Mouse (Mus musculus) skeletal muscle tissue, postnatal 0 days (tissue): ENCODE results near the gene Exoc7. TPM values are rescaled to one million over a fixed set of nuclear protein-coding genes. Genes with fewer than 3 reads are reported as not detected.

Experiments
- polyA plus RNA-seq: library from polyadenylated mRNA; unstranded; fragments of >200 nt; fragmentation: Nextera tagmentation; extraction: Ambion mirVana; gene quantifications from 2 replicates; pipeline ENCODE4 v1.2.1, GENCODE M21; 2015

The Exoc7 gene
- 56.0 and 57.2 TPM in 2 replicates for polyA plus RNA-seq

GRCm38 (mm10) chr11:116307019-116307725, at the start of gene Exoc7:
Gene Exoc7 (minus strand): TSS chr11:116307233.

GRCm38 (mm10) chr11:116335244-116336036, 28.4 kb upstream of the Exoc7 start, which contains the start of gene Foxj1:
Gene Foxj1 (minus strand): TSS chr11:116335399.

GRCm38 (mm10) chr11:116280751-116281663, 26.0 kb downstream of the Exoc7 start, which contains the start of gene Galr2:
Gene Galr2 (plus strand): TSS chr11:116280939.

GRCm38 (mm10) chr11:116274045-116274666, 32.9 kb downstream of the Exoc7 start, which contains the start of gene Srp68:
Gene Srp68 (minus strand): TSS chr11:116274217.

Other genes starting within 250 kb of the Exoc7 start
- 1.6 and 2.0 TPM in 2 replicates for gene Unc13d, start 229.3 kb downstream of the Exoc7 start, polyA plus RNA-seq
- gene Wbp2, start 220.2 kb downstream of the Exoc7 start, polyA plus RNA-seq: 72.0 and 74.4 TPM in 2 replicates
- 29.1 and 38.2 TPM in 2 replicates for gene Trim47, start 180.0 kb downstream of the Exoc7 start, polyA plus RNA-seq
- gene Trim65, start 176.1 kb downstream of the Exoc7 start, polyA plus RNA-seq: 2.2 and 2.3 TPM in 2 replicates
- 78.7 and 82.2 TPM in 2 replicates for gene Mrpl38, start 168.4 kb downstream of the Exoc7 start, polyA plus RNA-seq
- gene Fbf1, start 139.1 kb downstream of the Exoc7 start, polyA plus RNA-seq: 8.8 TPM in 2 replicates
- 30.5 and 34.0 TPM in 2 replicates for gene Ten1, start 108.4 kb downstream of the Exoc7 start, polyA plus RNA-seq
- 29.7 and 37.4 TPM in 2 replicates for gene Acox1, start 108.2 kb downstream of the Exoc7 start, polyA plus RNA-seq
- 0.46 and 1.4 TPM in 2 replicates for gene Evpl, start 69.2 kb downstream of the Exoc7 start, polyA plus RNA-seq
- gene Srp68, start 33.0 kb downstream of the Exoc7 start, polyA plus RNA-seq: 70.8 and 73.0 TPM in 2 replicates
- 0.37 and 0.53 TPM in 2 replicates for gene Galr2, start 26.3 kb downstream of the Exoc7 start, polyA plus RNA-seq
- 0.10 and 0.19 TPM in 2 replicates for gene Foxj1, start 28.2 kb upstream of the Exoc7 start, polyA plus RNA-seq
- 9.4 and 9.8 TPM in 2 replicates for gene Rnf157, start 105.8 kb upstream of the Exoc7 start, polyA plus RNA-seq
- 25.1 and 26.3 TPM in 2 replicates for gene Ubald2, start 126.9 kb upstream of the Exoc7 start, polyA plus RNA-seq
- not detected in 2 replicates for gene Qrich2, start 159.0 kb upstream of the Exoc7 start, polyA plus RNA-seq
- 52.5 and 54.6 TPM in 2 replicates for gene Prpsap1, start 187.0 kb upstream of the Exoc7 start, polyA plus RNA-seq
- 1.7 and 3.4 TPM in 2 replicates for gene Sphk1, start 223.7 kb upstream of the Exoc7 start, polyA plus RNA-seq